Comparison of ENCODE assay signal across 8 mouse cellular contexts in the genomic region with DNA sequence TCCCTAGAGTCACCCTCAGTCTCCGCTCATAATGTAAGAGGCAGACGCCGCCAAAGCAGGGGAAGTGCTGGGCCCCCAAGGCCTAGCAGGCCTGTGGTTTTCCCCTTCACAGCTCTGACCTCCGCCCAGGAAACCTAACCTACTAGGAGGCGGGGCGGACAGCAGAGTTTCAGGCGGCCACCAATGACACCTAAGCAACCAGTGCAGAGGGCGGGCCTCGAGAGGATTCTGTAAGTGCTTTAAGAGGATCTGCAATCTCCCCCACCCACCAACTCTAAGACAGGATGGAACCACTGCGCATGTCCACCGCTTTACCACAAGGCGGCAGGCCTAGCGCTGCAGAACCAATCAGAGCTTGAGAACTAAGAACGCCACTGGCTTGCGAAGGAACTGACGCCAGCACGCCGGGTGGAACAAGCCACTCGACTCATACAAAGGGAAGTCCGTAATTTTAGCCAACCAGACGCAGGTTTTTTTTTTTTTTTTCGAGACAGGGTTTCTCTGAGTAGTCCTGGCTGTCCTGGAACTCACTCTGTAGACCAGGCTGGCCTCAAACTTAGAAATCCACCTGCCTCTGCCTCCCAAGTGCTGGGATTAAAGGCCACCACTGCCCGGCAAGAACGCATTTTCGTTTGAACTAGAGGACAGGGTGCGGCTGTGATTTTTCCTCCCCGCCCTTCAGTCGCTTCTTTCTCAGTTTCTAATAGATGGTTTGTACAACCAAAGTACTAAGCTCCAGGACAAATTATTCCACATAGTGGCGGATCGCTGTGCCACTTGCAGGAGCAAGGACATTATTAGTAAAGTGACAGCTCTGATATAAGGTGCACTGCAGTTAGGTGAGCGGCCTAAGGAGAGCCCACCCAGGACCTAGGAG. TPM values are rescaled to one million over a fixed set of nuclear protein-coding genes. Genes with fewer than 3 reads are reported as not detected.
A peak's percentile ranks its signal among the peaks of the same experiment; 100 is the strongest.
DNase-seq lines count a peak whose midpoint lies in the region; ATAC-seq and TF ChIP-seq lines count a peak whose summit lies in the region.

No protein-coding gene starts in this region.

- peak overlapping the region; percentile 52 for H3K4me3 ChIP-seq in brown adipose tissue, adult 24 weeks (ENCODE audit: insufficient read depth, low read depth, low read length)
- peak overlapping the region; percentile 36 for H3K4me3 ChIP-seq in heart, embryonic 13.5 days
- peak overlapping the region; percentile 48 for H3K4me3 ChIP-seq in liver, embryonic 12.5 days
- H3K4me3 ChIP-seq in stomach, postnatal 0 days (ENCODE audit: low read depth, low read length), result no peak overlapping the region

- TF ChIP-seq CTCF in stomach, postnatal 0 days (IDR thresholded peaks at IDR 0.05; ENCODE audit: low read depth), result peak; percentile 69

- H3K9ac ChIP-seq in heart, embryonic 13.5 days, result peak overlapping the region; percentile 63
- H3K9ac ChIP-seq in liver, embryonic 12.5 days, result peak overlapping the region; percentile 46; the same call in 1 of the 2 replicates
- no peak overlapping the region for H3K9ac ChIP-seq in stomach, postnatal 0 days (ENCODE audit: low read length)

- peak overlapping the region; percentile 63 for H3K4me2 ChIP-seq in heart, embryonic 13.5 days
- H3K4me2 ChIP-seq in liver, embryonic 12.5 days, result peak overlapping the region; percentile 74
- H3K4me2 ChIP-seq in stomach, postnatal 0 days (replicated peaks; ENCODE audit: low read depth), result peak overlapping the region; percentile 35

- ATAC-seq in CD4-positive, CD25-positive, alpha-beta regulatory T cell, adult 4 months, result peak; percentile 83
- ATAC-seq in heart, embryonic 13.5 days (ENCODE audit: extremely low read depth, insufficient number of reproducible peaks, low FRiP score, low TSS enrichment), result peak; percentile 97
- peak; percentile 96 for ATAC-seq in liver, embryonic 12.5 days
- ATAC-seq in stomach, postnatal 0 days (ENCODE audit: low FRiP score, low TSS enrichment), result peak; percentile 97

- H3K36me3 ChIP-seq in heart, embryonic 13.5 days, result peaks cover 27% of the 10 kb centered on the region
- H3K36me3 ChIP-seq in liver, embryonic 12.5 days, result peaks cover 36% of the 10 kb centered on the region
- H3K36me3 ChIP-seq in stomach, postnatal 0 days (ENCODE audit: control insufficient read depth, insufficient read depth, low read length), result peaks cover 2% of the 10 kb centered on the region; the same call in 1 of the 2 replicates

- peak; percentile 85 for DNase-seq in fat pad, adult 2 months (ENCODE audit: extremely low read depth, low read depth, low spot score)
- DNase-seq in kidney, postnatal 10 days, result peak; percentile 93
- DNase-seq in natural killer cell, adult 2 months (ENCODE audit: low spot score in 2 of 2), result peak; percentile 89 to 94
- DNase-seq in stomach, postnatal 0 days (ENCODE audit: low spot score), result peak; percentile 90

- TF ChIP-seq EP300 in stomach, postnatal 0 days (optimal IDR thresholded peaks at IDR 0.05), result no peak

- no peaks in the 10 kb centered on the region for H3K4me1 ChIP-seq in brown adipose tissue, adult 24 weeks (ENCODE audit: control insufficient read depth, insufficient read depth, insufficient read length, low read length)
- H3K4me1 ChIP-seq in heart, embryonic 13.5 days, result peaks cover 11% of the 10 kb centered on the region
- H3K4me1 ChIP-seq in liver, embryonic 12.5 days, result peaks cover 46% of the 10 kb centered on the region
- no peaks in the 10 kb centered on the region for H3K4me1 ChIP-seq in stomach, postnatal 0 days (replicated peaks; ENCODE audit: control insufficient read depth, insufficient read depth)

- WGBS in heart, embryonic 13.5 days, result 19% methylated on average over 31 of the region's 31 CpGs
- WGBS in liver, embryonic 12.5 days (ENCODE audit: insufficient replicate concordance), result 14% methylated on average over 31 of the region's 31 CpGs
- WGBS in stomach, postnatal 0 days, result 24% methylated on average over 31 of the region's 31 CpGs

- H3K27me3 ChIP-seq in heart, embryonic 13.5 days (replicated peaks), result 0 out of 2 replicates have a peak, but pooled peaks cover 8% of the 10 kb centered on the region
- H3K27me3 ChIP-seq in liver, embryonic 12.5 days (replicated peaks), result no peaks in the 10 kb centered on the region
- H3K27me3 ChIP-seq in stomach, postnatal 0 days (ENCODE audit: control insufficient read depth, insufficient read depth, low read length), result no peaks in the 10 kb centered on the region

- H3K27ac ChIP-seq in brown adipose tissue, adult 24 weeks (replicated peaks; ENCODE audit: low read depth, low read length), result peak overlapping the region; percentile 84
- peak overlapping the region; percentile 81 for H3K27ac ChIP-seq in heart, embryonic 13.5 days (replicated peaks)
- H3K27ac ChIP-seq in liver, embryonic 12.5 days, result peak overlapping the region; percentile 82
- peak overlapping the region; percentile 74 for H3K27ac ChIP-seq in stomach, postnatal 0 days (replicated peaks)

- H3K9me3 ChIP-seq in heart, embryonic 13.5 days, result no peaks in the 10 kb centered on the region
- H3K9me3 ChIP-seq in liver, embryonic 12.5 days (replicated peaks), result no peaks in the 10 kb centered on the region
- no peaks in the 10 kb centered on the region for H3K9me3 ChIP-seq in stomach, postnatal 0 days (ENCODE audit: control insufficient read depth, low read length)

RNA-seq across cellular contexts. Expression of gene Arhgap4, which starts 6.6 kb away (rescaled TPM):
- 100 to 1,000 TPM; 162 to 239 TPM for polyA plus RNA-seq in CD4-positive, CD25-positive, alpha-beta regulatory T cell, adult 4 months (2017; shearing (Covaris generic))
- 0.59 and 1.9 TPM in 2 replicates for polyA plus RNA-seq in brown adipose tissue, adult 24 weeks (2012; ENCODE audit: insufficient read depth, insufficient read length, missing spikeins)
- 1.5 TPM in 2 replicates for polyA plus RNA-seq in heart, embryonic 13.5 days (2015; fragmentation: Nextera tagmentation; extraction: Ambion mirVana)
- 7.1 and 8.6 TPM in 2 replicates for polyA plus RNA-seq in liver, embryonic 12.5 days (2016; fragmentation: Nextera tagmentation; extraction: Ambion mirVana)
- 1.2 TPM in 2 replicates for polyA plus RNA-seq in stomach, postnatal 0 days (2015; fragmentation: Nextera tagmentation; extraction: Ambion mirVana)

RNA-seq across cellular contexts. Expression of gene Naa10, which starts 6.7 kb away (rescaled TPM):
- 100 to 1,000 TPM; 181 to 200 TPM for polyA plus RNA-seq in CD4-positive, CD25-positive, alpha-beta regulatory T cell, adult 4 months (2017; shearing (Covaris generic))
- polyA plus RNA-seq in brown adipose tissue, adult 24 weeks (2012; ENCODE audit: insufficient read depth, insufficient read length, missing spikeins), result 90.3 and 104 TPM in 2 replicates
- 87.0 and 96.6 TPM in 2 replicates for polyA plus RNA-seq in heart, embryonic 13.5 days (2015; fragmentation: Nextera tagmentation; extraction: Ambion mirVana)
- polyA plus RNA-seq in liver, embryonic 12.5 days (2016; fragmentation: Nextera tagmentation; extraction: Ambion mirVana), result 140 and 148 TPM in 2 replicates
- 82.6 and 88.2 TPM in 2 replicates for polyA plus RNA-seq in stomach, postnatal 0 days (2015; fragmentation: Nextera tagmentation; extraction: Ambion mirVana)

RNA-seq across cellular contexts. Expression of gene Renbp, which starts 15.6 kb away (rescaled TPM):
- polyA plus RNA-seq in CD4-positive, CD25-positive, alpha-beta regulatory T cell, adult 4 months (2017; shearing (Covaris generic)), result 10 to 100 TPM in 1 of 2 experiments, 1 to 10 TPM in 1; 6.4 to 15.1 TPM
- 4.6 and 7.4 TPM in 2 replicates for polyA plus RNA-seq in brown adipose tissue, adult 24 weeks (2012; ENCODE audit: insufficient read depth, insufficient read length, missing spikeins)
- 52.1 and 60.4 TPM in 2 replicates for polyA plus RNA-seq in heart, embryonic 13.5 days (2015; fragmentation: Nextera tagmentation; extraction: Ambion mirVana)
- 21.2 and 22.9 TPM in 2 replicates for polyA plus RNA-seq in liver, embryonic 12.5 days (2016; fragmentation: Nextera tagmentation; extraction: Ambion mirVana)
- polyA plus RNA-seq in stomach, postnatal 0 days (2015; fragmentation: Nextera tagmentation; extraction: Ambion mirVana), result 19.2 and 19.7 TPM in 2 replicates

RNA-seq across cellular contexts. Expression of gene L1cam, which starts 19.2 kb away (rescaled TPM):
- 10 to 100 TPM in 1 of 2 experiments, 1 to 10 TPM in 1; 7.3 to 13.0 TPM for polyA plus RNA-seq in CD4-positive, CD25-positive, alpha-beta regulatory T cell, adult 4 months (2017; shearing (Covaris generic))
- polyA plus RNA-seq in brown adipose tissue, adult 24 weeks (2012; ENCODE audit: insufficient read depth, insufficient read length, missing spikeins), result 2.2 and 2.3 TPM in 2 replicates
- 0.66 and 0.86 TPM in 2 replicates for polyA plus RNA-seq in heart, embryonic 13.5 days (2015; fragmentation: Nextera tagmentation; extraction: Ambion mirVana)
- 0.11 and 0.38 TPM in 2 replicates for polyA plus RNA-seq in liver, embryonic 12.5 days (2016; fragmentation: Nextera tagmentation; extraction: Ambion mirVana)
- 3.9 and 5.8 TPM in 2 replicates for polyA plus RNA-seq in stomach, postnatal 0 days (2015; fragmentation: Nextera tagmentation; extraction: Ambion mirVana)

RNA-seq across cellular contexts. Expression of gene Avpr2, which starts 23.2 kb away (rescaled TPM):
- polyA plus RNA-seq in CD4-positive, CD25-positive, alpha-beta regulatory T cell, adult 4 months (2017; shearing (Covaris generic)), result 1 to 10 TPM; 2.6 to 3.3 TPM
- not detected in 2 replicates for polyA plus RNA-seq in brown adipose tissue, adult 24 weeks (2012; ENCODE audit: insufficient read depth, insufficient read length, missing spikeins)
- 0.13 TPM in 1 of 2 replicates, not detected in the other for polyA plus RNA-seq in heart, embryonic 13.5 days (2015; fragmentation: Nextera tagmentation; extraction: Ambion mirVana)
- 0.08 and 0.13 TPM in 2 replicates for polyA plus RNA-seq in liver, embryonic 12.5 days (2016; fragmentation: Nextera tagmentation; extraction: Ambion mirVana)
- polyA plus RNA-seq in stomach, postnatal 0 days (2015; fragmentation: Nextera tagmentation; extraction: Ambion mirVana), result 0.42 and 0.67 TPM in 2 replicates

Comparison
In these comparisons a context has a peak if more than half of its experiments do, and no peak if none do; other contexts are left out.
1. RNA of gene Arhgap4, which starts 6.6 kb away (polyA plus RNA-seq): 162 to 239 TPM in CD4-positive, CD25-positive, alpha-beta regulatory T cell, adult 4 months; 7.1 to 8.6 TPM in liver, embryonic 12.5 days, 1.5 TPM in heart, embryonic 13.5 days, 1.2 TPM in stomach, postnatal 0 days and 0.59 to 1.9 TPM in brown adipose tissue, adult 24 weeks; every median in the first group is over 10 times any median in the second.
2. Peak in every context shown above with its lines, with median percentiles within 50 percentile points of each other: ATAC-seq, H3K27ac ChIP-seq, DNase-seq and H3K4me2 ChIP-seq.